Mouse (Mus musculus) thymus, postnatal 14 days (tissue): ENCODE data around the gene Rnf212b.

Experiments
- DNase-seq: peaks from one replicate; pipeline ENCODE4 v3.0.0; 2021

The Rnf212b gene

DNA sequence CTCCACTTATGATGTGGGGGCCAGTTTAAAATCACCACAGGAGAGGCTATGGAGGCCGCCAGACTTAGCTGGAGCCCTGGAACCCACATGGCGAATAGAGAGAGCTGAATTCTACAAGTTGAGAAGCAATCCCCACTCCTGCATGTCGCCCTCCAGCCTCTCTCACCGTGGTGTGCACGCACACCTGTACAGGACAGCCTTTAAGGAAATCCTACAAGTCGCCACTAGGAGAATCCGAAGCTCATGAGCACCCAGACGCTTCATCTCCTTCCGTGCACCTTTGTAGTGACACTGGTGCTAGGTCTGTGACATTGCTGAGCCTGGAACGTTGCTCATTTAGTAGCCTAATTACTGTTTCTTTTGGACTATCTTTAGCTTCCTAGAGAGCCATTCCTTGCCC lies 14.3 kb upstream of the Rnf212b start:
- DNase-seq: no peak

- DNase-seq: no peak
Measured at GRCm38 (mm10) chr14:54802428-54802827, 11.5 kb upstream of the Rnf212b start.

DNA sequence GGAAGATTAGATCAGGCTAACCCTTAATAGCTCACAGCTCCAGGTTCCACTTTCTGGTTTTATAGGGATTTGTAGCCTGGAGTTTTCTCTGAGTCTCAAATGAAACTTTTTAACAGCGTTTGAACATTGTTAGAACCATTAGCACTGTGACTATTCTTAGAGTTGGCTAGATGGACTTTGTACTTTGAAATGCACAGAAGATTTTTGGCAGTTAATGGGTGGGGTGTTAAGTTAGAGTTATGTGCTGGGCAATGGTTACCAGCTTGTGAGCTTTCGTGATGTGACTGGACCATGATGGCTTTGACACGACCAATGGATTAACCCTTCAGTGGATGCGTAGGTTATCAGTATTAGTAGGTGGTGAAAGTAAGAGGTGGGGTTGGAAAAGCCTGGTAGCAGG lies 7.8 kb upstream of the Rnf212b start:
- DNase-seq: no peak

DNA sequence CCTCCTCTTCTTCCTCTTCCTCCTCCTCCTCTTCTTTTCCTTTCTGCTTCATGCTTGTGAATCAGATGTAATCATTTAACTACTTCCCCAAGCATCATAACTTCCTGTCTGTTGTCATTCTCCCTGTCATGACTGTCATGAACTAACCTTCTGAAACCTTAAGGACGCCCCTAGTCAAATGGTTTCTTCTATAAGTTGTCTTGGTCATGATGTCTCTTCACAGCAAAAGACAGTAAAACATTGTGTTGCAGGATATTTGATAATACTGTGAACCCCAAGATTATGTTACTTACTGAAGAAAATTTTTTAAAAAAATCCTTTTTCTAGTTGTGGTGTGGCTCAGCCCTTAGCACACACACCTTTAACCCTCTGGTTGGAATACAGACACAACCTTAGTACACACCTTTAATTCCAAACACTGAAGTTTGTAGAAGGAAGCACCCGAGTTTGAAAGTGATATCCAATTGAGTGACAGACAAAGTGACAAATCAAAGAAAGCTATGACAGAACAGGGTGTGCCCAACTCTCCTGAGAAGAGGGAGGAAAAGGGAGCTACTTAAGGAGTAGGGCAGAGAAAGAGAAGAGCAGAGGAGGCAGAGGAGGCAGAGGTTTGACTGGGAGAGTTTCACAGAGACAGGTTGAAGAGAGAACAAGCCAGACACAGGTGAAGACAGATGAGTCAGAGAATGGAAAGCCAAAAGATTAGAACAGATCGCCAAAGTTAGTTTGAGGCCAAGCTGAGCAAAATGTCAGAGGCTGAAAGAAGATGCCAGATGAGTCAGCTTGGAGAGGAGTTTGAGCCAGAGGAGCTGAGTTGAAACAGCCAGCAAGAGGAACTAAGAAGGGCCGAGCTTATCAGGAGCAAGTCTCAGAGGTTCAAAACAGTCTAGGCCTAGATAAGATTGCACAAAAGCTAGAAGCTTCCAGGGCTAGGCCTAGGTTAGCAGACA lies 4.9 kb upstream of the Rnf212b start:
- DNase-seq: no peak

- no peak for DNase-seq
Measured at GRCm38 (mm10) chr14:54809668-54810033, 4.3 kb upstream of the Rnf212b start.

GRCm38 (mm10) chr14:54815737-54816136 lies 1.8 kb downstream of the Rnf212b start:
- no peak for DNase-seq

GRCm38 (mm10) chr14:54817791-54818190 lies 3.9 kb downstream of the Rnf212b start:
- peak; percentile 50 for DNase-seq

GRCm38 (mm10) chr14:54822301-54822700 lies 8.4 kb downstream of the Rnf212b start:
- no peak for DNase-seq

DNA sequence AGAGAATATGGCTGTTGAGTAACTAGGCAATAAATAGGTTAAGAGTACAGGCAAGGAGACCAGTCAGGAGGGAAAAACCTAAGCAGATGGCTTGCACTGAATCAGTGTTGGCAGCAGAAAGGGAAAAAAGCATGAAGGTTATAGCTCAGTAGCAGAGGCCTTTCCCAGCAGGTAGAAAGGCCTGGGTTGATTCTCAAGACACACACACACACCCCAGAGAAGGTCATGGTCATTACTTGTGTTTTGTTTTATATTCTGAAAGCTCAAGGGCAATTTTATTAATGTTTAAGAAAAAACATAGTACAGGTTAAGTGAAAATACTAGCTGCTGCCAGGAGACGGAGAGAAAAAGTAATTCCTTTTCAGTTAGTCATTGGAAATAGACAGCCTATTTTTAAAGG lies 9.8 kb downstream of the Rnf212b start:
- DNase-seq: no peak

GRCm38 (mm10) chr14:54843461-54843860 lies 29.5 kb downstream of the Rnf212b start:
- no peak for DNase-seq

DNA sequence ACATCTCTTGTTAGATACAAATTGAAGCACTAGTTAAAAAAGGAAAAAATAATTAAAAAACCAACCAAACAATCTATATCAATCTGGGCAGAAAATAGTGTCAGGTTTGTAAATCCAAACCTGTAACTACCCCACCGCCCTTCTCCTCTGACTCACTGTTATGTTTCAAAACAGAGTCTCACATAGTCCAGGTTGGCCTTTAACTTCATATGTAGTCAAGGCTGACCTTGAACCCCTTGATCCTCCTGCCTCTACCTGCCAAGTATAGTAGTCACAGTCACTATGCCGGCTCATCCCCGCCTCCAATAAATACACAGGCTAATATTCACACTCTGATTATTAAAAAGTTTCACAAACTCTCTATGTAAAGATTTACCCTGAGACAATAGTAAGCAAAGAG lies 41.8 kb downstream of the Rnf212b start:
- no peak for DNase-seq

DNA sequence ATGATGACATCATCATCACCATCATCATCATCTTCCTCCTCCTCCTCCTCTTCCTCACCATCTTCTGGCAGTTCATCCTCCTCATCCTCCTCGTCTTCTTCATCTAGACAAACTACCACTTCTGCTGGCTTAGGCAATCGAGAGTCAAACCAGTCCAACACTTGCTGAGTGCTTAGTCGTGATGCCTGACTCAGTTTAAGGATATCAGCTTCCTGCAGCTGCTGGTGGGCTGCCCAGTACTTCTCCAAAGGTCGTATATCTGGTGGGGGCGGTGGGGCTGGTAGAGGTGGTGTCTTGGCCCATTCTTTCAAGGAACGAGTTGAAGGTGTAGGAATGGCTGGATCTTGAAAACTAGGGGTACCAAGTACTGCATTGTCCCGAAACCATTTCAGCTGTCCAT lies 42.8 kb downstream of the Rnf212b start:
- no peak for DNase-seq

- DNase-seq: no peak
Measured at GRCm38 (mm10) chr14:54857891-54858290, 44.0 kb downstream of the Rnf212b start.

DNA sequence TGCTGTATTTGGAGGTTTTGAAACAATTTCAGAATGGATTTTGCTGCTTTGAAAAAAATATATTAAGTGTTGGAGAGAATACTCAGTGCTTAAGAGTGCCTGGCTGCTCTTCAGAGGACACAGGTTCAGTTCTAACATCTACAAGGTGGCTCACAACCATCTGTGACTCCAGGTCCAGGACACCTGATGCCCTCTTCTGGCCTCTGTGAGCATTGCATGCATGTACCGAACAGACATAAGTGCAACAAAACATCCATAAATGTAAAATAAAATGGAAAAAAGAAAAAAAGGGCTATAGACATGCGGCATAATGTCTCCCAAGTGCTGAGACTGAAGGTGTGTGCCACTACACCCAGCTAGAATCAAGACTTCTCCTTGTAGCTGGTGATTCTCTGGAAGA lies 46.6 kb downstream of the Rnf212b start:
- peak; percentile 71 for DNase-seq

GRCm38 (mm10) chr14:54863501-54864312 lies 49.8 kb downstream of the Rnf212b start:
- DNase-seq: peak; percentile 85

DNA sequence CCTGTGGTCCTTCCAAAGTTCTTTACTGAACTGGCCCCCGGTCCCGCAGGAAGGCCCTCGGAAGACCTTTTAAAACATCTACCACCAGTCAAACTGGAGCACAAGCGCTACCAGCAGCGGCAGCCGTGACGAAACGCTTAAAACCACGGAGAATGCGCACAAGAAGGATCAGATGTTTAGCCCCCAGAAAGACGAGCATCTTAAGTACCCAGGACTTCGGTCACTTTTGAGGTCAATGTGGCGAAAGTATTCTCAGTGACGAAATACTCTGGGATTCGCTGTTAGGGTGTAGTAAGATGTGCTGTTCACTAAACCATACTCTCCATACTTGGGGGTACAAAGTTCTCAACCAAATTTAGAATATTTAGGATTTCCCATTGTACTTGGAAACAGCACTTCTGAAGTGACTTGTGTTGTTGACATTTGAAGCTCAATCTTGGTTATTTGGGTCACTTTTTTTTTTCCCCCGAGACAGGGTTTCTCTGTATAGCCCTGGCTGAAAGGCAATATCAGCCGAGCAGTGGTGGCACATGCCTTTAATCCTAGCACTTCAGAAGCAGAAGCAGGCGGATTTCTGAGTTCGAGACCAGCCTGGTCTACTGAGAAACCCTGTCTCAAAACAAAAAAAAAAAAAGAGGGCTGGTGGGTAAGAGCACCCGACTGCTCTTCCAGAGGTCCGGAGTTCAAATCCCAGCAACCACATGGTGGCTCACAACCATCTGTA lies 50.5 kb downstream of the Rnf212b start:
- no peak for DNase-seq

DNA sequence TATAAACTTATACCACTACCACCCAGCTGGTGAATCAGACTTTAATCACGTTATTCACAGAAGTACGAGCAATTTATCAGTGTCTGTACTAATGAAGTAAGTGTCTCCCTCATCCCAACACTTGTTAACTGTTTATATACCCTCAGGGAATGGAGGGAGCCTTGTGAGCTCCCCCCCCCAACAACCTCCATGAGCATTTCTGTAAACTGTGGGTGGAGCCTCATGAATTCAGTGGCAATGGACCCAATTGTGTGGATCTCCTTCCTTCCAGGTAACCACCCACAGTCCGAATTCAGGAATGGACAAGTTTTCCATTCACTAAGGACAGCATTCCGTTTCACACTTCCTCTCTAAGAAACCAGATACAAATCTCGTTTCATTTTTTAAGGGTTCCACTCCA lies 51.7 kb downstream of the Rnf212b start:
- DNase-seq: no peak

DNA sequence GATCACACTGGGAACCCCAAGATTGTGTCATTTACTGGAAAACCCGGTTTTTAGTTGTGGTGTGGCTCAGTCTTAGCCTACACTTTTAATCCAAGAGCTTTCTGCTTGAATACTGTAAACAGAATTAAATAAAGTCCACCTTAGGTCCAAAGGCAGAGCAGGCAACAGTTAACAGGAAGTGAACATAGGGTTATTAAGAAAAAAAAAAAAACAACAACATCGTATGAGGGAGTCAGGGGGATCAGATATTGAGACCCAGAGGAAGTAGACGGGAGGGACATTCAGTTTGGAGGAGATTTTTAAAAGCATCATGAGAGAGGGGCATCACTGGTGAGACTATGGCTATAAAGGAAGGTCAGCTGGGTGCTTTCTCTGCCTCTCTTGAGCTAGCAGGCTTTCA lies 52.3 kb downstream of the Rnf212b start:
- no peak for DNase-seq

- peak; percentile 56 for DNase-seq
Measured at GRCm38 (mm10) chr14:54866936-54867335, 53.0 kb downstream of the Rnf212b start.

DNA sequence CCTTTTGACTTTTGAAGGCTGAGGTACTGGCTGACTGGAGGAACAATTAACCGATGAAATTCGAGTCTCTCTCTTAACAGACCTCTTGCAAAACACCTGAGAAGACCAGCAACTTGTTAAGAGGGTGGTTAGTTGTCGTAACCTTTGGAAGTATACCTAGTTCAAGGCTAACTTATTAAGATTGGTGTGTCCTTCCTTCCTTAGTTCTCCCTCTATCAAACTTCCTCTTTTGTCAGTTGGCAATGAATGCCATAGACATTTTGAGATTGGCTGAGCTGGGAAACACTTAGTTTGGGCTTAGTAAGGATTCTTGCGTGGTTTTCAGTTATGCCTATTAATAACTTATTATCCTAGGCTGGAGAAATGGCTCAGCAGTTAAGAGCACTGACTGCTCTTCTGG lies 54.1 kb downstream of the Rnf212b start:
- DNase-seq: no peak

GRCm38 (mm10) chr14:54870861-54871260 lies 56.9 kb downstream of the Rnf212b start, which contains the start of gene Homez:
TSS of gene Homez (minus strand) at chr14:54870961.
- no peak for DNase-seq

DNA sequence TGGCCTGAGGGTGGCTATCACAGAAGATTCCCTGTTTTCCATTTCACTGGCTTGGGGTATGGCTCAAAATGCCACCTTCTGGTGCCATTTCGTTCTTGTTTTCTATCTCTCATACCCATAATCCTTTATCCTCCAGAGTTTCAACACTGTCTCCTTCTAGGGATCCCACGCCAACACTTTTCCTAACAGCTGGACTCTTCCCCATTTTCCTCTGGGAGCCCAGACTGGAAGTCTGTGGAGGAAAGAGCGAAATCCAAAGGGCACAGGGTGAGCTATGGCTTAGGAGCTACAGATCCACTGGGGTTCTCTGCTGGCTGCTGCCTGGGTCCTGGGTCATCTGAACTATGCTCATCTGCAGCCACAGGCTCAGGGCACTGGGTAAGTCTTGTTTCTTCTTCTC lies 60.2 kb downstream of the Rnf212b start:
- DNase-seq: no peak

GRCm38 (mm10) chr14:54875844-54876538 lies 62.0 kb downstream of the Rnf212b start:
- no peak for DNase-seq
